Mouse (Mus musculus) neural tube, embryonic 15.5 days (tissue): Measurements from ENCODE around the gene Tex33. TPM values are rescaled to one million over a fixed set of nuclear protein-coding genes. Genes with fewer than 3 reads are reported as not detected.
"Not testable (repeated sequence)": the region's sequence is repeated elsewhere in the genome, so short reads cannot be mapped to it uniquely, and the experiment has no call there.

Experiments
- ATAC-seq: fragments of 200-750 bp; cut with Nextera tagmentation; 2 replicates; pipeline ENCODE4 v1.8.0; 2017; ENCODE audit warnings: mild to moderate bottlenecking, moderate TSS enrichment, moderate library complexity; ENCODE audit not compliant: low FRiP score
- H3K27ac ChIP-seq: fragments of 300-500 bp; sonication (generic); replicated peaks from 2 replicates; pipeline ENCODE4 v1.5.1; 2015; ENCODE audit warnings: mild to moderate bottlenecking, inconsistent platforms
- H3K27me3 ChIP-seq: fragments of 300-500 bp; sonication (generic); replicated peaks from 2 replicates; pipeline ENCODE4 v1.6.1; 2015; ENCODE audit warnings: inconsistent platforms
- H3K36me3 ChIP-seq: fragments of 300-500 bp; sonication (generic); 2 replicates; pipeline ENCODE4 v1.6.1; 2015; ENCODE audit warnings: inconsistent platforms
- H3K4me1 ChIP-seq: fragments of 300-500 bp; sonication (generic); 2 replicates; pipeline ENCODE4 v1.6.1; 2015; ENCODE audit warnings: inconsistent platforms
- H3K4me2 ChIP-seq: fragments of 300-500 bp; sonication (generic); 2 replicates; pipeline ENCODE4 v1.6.1; 2015; ENCODE audit warnings: inconsistent platforms, mild to moderate bottlenecking, moderate library complexity
- H3K4me3 ChIP-seq: fragments of 300-500 bp; sonication (generic); replicated peaks from 2 replicates; pipeline ENCODE4 v1.5.1; 2015; ENCODE audit warnings: mild to moderate bottlenecking, inconsistent platforms
- H3K9ac ChIP-seq: fragments of 300-500 bp; sonication (generic); replicated peaks from 2 replicates; pipeline ENCODE4 v1.6.1; 2015; ENCODE audit warnings: mild to moderate bottlenecking, inconsistent platforms
- H3K9me3 ChIP-seq: fragments of 300-500 bp; sonication (generic); replicated peaks from 2 replicates; pipeline ENCODE4 v1.6.1; 2016; ENCODE audit warnings: inconsistent platforms
- WGBS: fragments of 180-500 bp; shearing (Covaris S2); methylation state at CpG from one replicate; pipeline ENCODE4 v1.1.7; 2015; ENCODE audit warnings: mixed read lengths; 5-methylcytosine and 5-hydroxymethylcytosine counted together
- microRNA-seq: library from miRNA; unstranded; fragments of <30 nt; microRNA quantifications from one replicate; pipeline ENCODE4, GENCODE M21; 2017
- polyA plus RNA-seq: library from polyadenylated mRNA; unstranded; fragments of >200 nt; fragmentation: Nextera tagmentation; extraction: Ambion mirVana; gene quantifications from 2 replicates; pipeline ENCODE4 v1.2.1, GENCODE M21; 2015

The Tex33 gene
- polyA plus RNA-seq, 1 experiment from 2014 or later = not detected

DNA sequence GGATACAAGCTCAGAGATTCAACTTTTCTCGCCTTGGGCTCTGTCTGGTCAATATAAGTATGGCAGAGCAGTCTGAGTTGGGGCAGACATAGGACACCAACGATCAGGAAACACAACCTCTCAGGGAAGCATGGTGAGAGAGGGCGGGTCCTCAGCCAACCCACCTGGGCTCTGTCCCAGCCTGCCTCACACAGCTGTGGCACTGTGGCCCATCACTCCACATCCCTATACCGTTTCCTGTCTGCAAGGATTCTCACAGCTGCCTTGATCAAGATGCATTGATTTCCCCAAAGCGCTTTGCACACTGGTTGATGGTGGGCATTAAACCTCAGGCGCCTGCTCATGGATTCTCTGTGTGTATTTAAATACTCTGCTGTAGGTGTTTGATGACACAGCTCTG, 62.7 kb downstream of the Tex33 start:
- H3K4me3 ChIP-seq = no peak overlapping the region
- H3K27me3 ChIP-seq = no peaks in the 10 kb centered on the region
- WGBS = 76% methylated on average over 6 of the region's 6 CpGs
- no peak for ATAC-seq
- H3K9ac ChIP-seq = no peak overlapping the region
- no peaks in the 10 kb centered on the region for H3K36me3 ChIP-seq
- no peaks in the 10 kb centered on the region for H3K4me1 ChIP-seq
- H3K4me2 ChIP-seq = no peak overlapping the region
- no peak overlapping the region for H3K27ac ChIP-seq
- no peaks in the 10 kb centered on the region for H3K9me3 ChIP-seq

DNA sequence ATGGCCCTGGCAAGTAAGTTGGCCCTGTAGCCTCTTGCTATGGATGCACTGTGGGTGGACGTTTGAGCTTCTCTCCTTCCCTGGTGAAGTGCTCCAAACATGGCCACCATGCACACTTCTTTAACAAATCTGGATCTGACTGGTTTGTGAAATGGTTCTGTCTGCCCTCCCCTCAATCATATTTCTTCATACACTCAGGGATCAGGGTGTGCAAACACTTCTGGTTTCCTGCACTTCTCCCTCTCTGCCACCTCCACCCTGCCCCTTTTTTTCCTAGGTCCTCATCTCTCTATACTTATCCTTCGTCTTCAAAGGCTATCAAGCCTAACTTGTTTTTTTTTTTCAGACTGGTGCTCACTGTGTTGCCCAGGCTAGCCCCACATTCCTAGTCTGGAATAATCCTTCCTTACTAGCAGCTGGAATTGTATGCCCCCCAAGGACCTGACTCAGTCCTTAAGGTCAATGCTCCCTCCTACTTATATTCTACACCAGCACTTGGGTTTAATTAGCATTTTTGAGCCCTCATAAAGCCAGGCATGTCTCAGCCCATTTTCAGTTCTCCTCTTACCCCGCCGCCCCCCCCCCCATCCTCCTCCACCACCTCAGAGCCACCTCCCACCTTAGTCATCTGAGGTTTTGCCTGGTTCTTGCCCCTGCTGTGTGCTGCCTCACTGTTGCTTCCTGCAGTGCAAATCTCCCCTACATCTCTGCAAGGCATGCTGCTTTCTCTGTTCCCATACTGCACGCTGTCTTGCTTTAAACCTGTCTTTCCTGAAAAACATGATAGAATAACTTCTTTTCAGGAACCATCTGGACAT, 64.0 kb downstream of the Tex33 start:
- Histone ChIP-seq H3K9ac (no peak overlapping the region), H3K36me3 (no peaks in the 10 kb centered on the region), H3K27me3 (no peaks in the 10 kb centered on the region), H3K9me3 (no peaks in the 10 kb centered on the region), H3K4me3 (no peak overlapping the region), H3K4me2 (no peak overlapping the region), H3K27ac (no peak overlapping the region), H3K4me1 (no peaks in the 10 kb centered on the region)
- WGBS = 82% methylated on average over 5 of the region's 5 CpGs
- no peak for ATAC-seq

DNA sequence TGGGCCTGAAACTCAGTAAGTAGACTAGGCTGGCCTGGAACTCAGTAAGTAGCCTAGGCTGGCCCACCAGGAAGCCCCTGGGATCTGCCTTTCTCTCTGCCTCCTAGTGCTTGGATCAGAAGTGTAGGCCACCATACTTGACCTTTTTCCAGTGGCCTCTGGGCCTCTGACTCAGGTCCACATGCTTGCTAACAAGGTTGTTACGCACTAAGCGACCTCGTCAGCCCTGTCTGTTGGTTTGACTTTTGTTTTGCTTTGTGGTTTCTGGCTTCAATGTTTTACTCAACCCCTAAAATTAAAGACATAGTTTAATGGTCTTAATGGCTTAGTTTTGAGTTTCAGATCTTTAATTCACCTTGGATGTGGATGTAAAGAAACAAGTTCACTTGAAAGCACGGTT, 65.0 kb downstream of the Tex33 start:
- H3K27ac ChIP-seq = no peak overlapping the region
- WGBS = 92% methylated on average over 4 of the region's 4 CpGs

GRCm38 (mm10) chr15:78329972-78330371, 65.7 kb downstream of the Tex33 start:
- ATAC-seq = not testable (repeated sequence)

More for the DNA sequence above, 65.0 kb downstream of the Tex33 start:
- no peak overlapping the region for H3K9ac ChIP-seq
- ATAC-seq = no peak
- H3K36me3 ChIP-seq = no peaks in the 10 kb centered on the region
- H3K9me3 ChIP-seq = no peaks in the 10 kb centered on the region
- H3K4me1 ChIP-seq = no peaks in the 10 kb centered on the region
- H3K4me3 ChIP-seq = no peak overlapping the region
- H3K27me3 ChIP-seq = no peaks in the 10 kb centered on the region
- H3K4me2 ChIP-seq = no peak overlapping the region

GRCm38 (mm10) chr15:78328520-78329097, 67.1 kb downstream of the Tex33 start:
- Histone ChIP-seq H3K27me3 (no peaks in the 10 kb centered on the region), H3K4me3 (no peak overlapping the region), H3K4me1 (no peaks in the 10 kb centered on the region), H3K36me3 (no peaks in the 10 kb centered on the region), H3K4me2 (no peak overlapping the region), H3K27ac (no peak overlapping the region), H3K9ac (no peak overlapping the region), H3K9me3 (no peaks in the 10 kb centered on the region)
- ATAC-seq = no peak
- WGBS = 68% methylated on average over 3 of the region's 3 CpGs

More at GRCm38 (mm10) chr15:78329972-78330371, 65.7 kb downstream of the Tex33 start:
- not testable (repeated sequence) for H3K4me1 ChIP-seq, H3K27me3 ChIP-seq, H3K9me3 ChIP-seq, H3K36me3 ChIP-seq, H3K4me3 ChIP-seq, H3K27ac ChIP-seq, H3K4me2 ChIP-seq, H3K9ac ChIP-seq
- WGBS = 92% methylated on average over 6 of the region's 6 CpGs

Small RNAs within 50 kb of the gene (microRNA-seq; reads per million reads assigned to microRNA genes)
- gene Mir7676-2 = not detected

Other genes starting within 250 kb of the Tex33 start
- gene Ift27, start 221.8 kb downstream of the Tex33 start, polyA plus RNA-seq = 88.4 and 99.8 TPM in 2 replicates
- gene Pvalb, start 189.5 kb downstream of the Tex33 start, polyA plus RNA-seq = 4.4 and 5.0 TPM in 2 replicates
- 1.6 and 4.2 TPM in 2 replicates for gene Ncf4, start 151.1 kb downstream of the Tex33 start, polyA plus RNA-seq
- gene Csf2rb2, start 90.2 kb downstream of the Tex33 start, polyA plus RNA-seq = 0.10 and 0.38 TPM in 2 replicates
- gene Csf2rb, start 70.2 kb downstream of the Tex33 start, polyA plus RNA-seq = 0.92 and 1.3 TPM in 2 replicates
- 16.9 and 37.0 TPM in 2 replicates for gene Tst, start 10.0 kb upstream of the Tex33 start, polyA plus RNA-seq
- 3.2 and 3.8 TPM in 2 replicates for gene Mpst, start 10.5 kb upstream of the Tex33 start, polyA plus RNA-seq
- gene Kctd17, start 32.7 kb upstream of the Tex33 start, polyA plus RNA-seq = 141 and 158 TPM in 2 replicates
- gene Tmprss6, start 72.7 kb upstream of the Tex33 start, polyA plus RNA-seq = 0.05 and 0.69 TPM in 2 replicates
- gene Il2rb, start 99.4 kb upstream of the Tex33 start, polyA plus RNA-seq = 0.12 and 2.8 TPM in 2 replicates
- gene C1qtnf6, start 135.5 kb upstream of the Tex33 start, polyA plus RNA-seq = 7.7 and 12.9 TPM in 2 replicates
- gene Sstr3, start 148.8 kb upstream of the Tex33 start, polyA plus RNA-seq = 0.50 and 0.57 TPM in 2 replicates
- gene Rac2, start 176.9 kb upstream of the Tex33 start, polyA plus RNA-seq = 6.7 and 77.0 TPM in 2 replicates
- 7.3 and 13.2 TPM in 2 replicates for gene Cyth4, start 201.1 kb upstream of the Tex33 start, polyA plus RNA-seq